Mouse (Mus musculus) ES-E14 (cell line): ENCODE data around the gene Abca2.

Experiments used
- CHD2 ChIP-seq: IDR thresholded peaks from 2 replicates; pipeline ENCODE4 v1.6.1; 2014; ENCODE audit warnings: mild to moderate bottlenecking, low read depth, low read length, inconsistent platforms
- HCFC1 ChIP-seq: IDR thresholded peaks from 2 replicates; pipeline ENCODE4 v1.6.1; 2012; ENCODE audit warnings: low read length, inconsistent platforms, borderline replicate concordance; ENCODE audit not compliant: insufficient read depth
- MAFK ChIP-seq: IDR thresholded peaks from 2 replicates; pipeline ENCODE4 v1.6.1; 2014; ENCODE audit warnings: mild to moderate bottlenecking, low read depth, low read length, inconsistent platforms; ENCODE audit not compliant: insufficient read depth
- ZC3H11A ChIP-seq: IDR thresholded peaks from 2 replicates; pipeline ENCODE4 v1.6.1; 2012; ENCODE audit warnings: low read depth, mild to moderate bottlenecking, inconsistent platforms, low read length, borderline replicate concordance
- ZNF384 ChIP-seq: IDR thresholded peaks from 2 replicates; pipeline ENCODE4 v1.6.1; 2012; ENCODE audit warnings: low read depth, low read length, inconsistent platforms

DNA sequence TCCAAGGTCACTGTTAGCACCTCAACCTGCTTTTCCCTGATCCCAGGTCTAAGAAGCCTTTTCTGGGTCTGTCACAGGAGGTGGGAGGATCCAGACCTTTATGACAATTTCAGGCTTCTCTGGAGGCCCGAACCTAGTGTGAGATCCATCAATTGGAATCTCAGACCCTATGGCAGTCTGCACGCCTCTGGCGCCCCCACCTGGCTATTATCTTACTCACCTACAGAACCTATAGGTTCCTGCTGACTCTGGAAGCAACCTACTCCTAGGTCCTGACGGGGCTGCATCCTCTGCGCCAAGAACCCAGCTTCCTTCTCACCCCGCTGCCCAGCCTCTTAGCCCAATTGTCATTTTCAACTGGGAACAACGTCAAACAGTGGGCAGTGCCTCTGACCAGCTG, 54.5 kb downstream of the Abca2 start:
- TF ChIP-seq ZNF384 (no peak), ZC3H11A (peak; percentile 54; the same call in 1 of the 2 replicates), MAFK (no peak), HCFC1 (no peak), CHD2 (no peak)
